Mouse (Mus musculus) erythroblast, embryonic 14.5 days (primary cell): Measurements from ENCODE around the gene BC004004.

ENCODE experiments used
- GATA1 ChIP-seq: IDR thresholded peaks from 2 replicates; pipeline ENCODE4 v1.6.1; 2012; ENCODE audit warnings: low read length, inconsistent platforms, mixed read lengths
- TAL1 ChIP-seq: IDR thresholded peaks from 3 replicates; pipeline ENCODE4 v1.6.1; 2012; ENCODE audit warnings: low read length, inconsistent platforms, mixed read lengths

DNA sequence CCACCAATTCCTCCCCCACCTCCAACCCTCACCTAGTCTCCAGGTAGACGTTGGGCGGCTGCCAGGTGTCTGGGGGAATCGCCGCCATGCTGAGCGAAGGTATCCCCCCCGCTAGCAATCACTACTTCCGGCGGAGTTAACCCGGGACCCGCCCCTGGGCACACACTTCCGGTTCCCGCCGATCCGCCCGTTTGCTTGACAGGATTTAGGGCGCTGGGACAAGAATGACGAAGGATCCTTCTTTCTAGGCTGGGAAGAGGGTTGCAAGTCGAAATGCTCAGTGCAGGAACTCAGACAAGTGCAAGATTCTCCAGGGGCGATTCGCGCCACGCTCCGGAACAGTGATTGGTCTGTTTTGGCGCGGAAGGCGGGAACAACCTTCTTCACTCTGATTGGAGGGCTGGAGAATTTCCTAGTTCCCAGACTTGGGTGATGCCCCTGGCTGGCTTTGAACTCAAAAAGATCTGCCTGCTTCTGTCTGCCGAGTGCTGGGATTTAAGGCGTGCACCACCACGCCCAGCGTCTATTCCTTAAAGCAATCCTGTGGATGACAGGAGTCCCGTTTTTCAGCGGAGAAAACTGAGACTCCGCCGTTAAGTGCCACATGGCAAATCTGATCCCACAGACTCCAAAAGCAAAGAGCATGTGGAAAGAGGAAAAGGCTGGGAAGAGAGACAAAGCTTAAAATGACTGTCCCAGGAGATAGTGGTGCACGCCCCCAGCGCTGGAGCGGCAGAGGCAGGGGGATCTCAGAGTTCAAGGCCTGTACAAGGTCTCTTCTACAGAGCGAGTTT, 4.6 kb upstream of the BC004004 start, which contains the start of gene Ppil1:
- TF ChIP-seq TAL1, result no peak
- TF ChIP-seq GATA1, result no peak
